Mouse (Mus musculus): ENCODE measurements around the gene Wdr45. TPM values are rescaled to one million over a fixed set of nuclear protein-coding genes. Genes with fewer than 3 reads are reported as not detected.
"Not testable (repeated sequence)": the region's sequence is repeated elsewhere in the genome, so short reads cannot be mapped to it uniquely, and the experiment has no call there.

The Wdr45 gene
- 32.0 and 36.1 TPM in 2 replicates for polyA plus RNA-seq (2015; fragmentation: Nextera tagmentation; extraction: Ambion mirVana)

DNA sequence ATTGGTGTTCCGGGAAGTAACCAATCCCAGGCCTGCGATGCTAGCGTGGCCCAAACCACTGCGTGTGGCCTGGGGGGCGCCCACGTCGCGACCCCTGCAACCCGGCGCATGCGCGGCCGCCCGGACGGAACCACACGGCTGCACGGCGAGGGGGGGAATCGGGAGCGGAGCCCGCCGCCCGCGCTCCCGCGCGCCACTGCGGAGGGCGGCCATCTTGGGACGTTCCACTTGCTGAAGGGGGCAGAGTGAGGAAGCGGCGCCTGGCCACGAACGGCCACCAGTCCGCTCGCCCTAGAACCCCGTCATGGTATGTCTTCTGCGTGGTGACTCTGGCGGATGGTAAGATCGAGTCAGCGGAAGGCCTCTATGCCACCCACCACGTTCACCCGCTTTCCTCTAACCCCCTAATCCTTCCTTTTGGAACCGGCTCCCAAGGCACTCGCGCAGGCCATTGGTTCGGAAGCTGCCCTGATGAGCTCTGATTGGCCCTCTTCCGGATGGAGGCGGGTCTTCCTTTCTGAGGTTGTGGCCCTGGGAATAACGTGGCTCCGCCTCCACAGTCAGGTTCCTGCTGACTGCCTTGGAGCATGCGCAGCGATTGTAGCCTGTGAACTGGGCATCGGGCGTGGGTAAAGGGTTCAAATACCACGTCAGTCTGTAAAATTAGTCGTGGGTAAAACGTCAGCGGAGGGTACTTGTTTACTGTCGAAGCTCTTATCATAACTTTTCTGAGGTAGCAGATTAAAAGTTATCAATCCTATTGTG, at the start of gene Wdr45:
Gene Wdr45, plus strand, starts transcription at position 199 of the 765 bp plus-strand sequence.
- not testable (repeated sequence) for H3K9me3 ChIP-seq, H3K27me3 ChIP-seq, H3K36me3 ChIP-seq, H3K4me1 ChIP-seq, H3K27ac ChIP-seq
- Histone ChIP-seq H3K9ac (peak within 1 kb of the TSS; percentile 51), H3K4me2 (replicated peaks) (peak within 1 kb of the TSS; percentile 58), H3K4me3 (peak within 1 kb of the TSS; percentile 37)
- ATAC-seq (ENCODE audit: low FRiP score, low read depth), result peak; percentile 96
- 22% methylated on average over 43 of the region's 60 CpGs for WGBS

DNA sequence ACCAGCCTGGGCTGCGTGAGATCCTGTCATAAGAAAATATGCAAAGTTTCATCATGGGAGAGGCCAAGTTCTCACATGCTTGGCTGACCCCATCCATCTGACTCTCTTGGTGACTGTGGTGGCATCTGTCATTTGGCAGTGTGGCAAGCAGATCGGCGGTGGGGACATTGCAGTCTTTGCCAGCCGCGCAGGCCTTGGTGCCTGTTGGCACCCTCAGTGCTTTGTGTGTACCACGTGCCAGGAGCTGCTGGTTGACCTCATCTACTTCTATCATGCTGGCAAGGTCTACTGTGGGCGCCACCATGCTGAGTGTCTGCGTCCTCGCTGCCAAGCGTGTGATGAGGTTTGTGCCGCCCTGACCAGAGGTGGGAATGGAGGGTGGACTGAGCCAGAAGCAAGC, 49.3 kb upstream of the Wdr45 start:
- H3K4me3 ChIP-seq, result no peak overlapping the region
- no peaks in the 10 kb centered on the region for H3K9me3 ChIP-seq
- no peaks in the 10 kb centered on the region for H3K4me1 ChIP-seq
- no peak overlapping the region for H3K9ac ChIP-seq
- no peak for ATAC-seq (ENCODE audit: low FRiP score, low read depth)
- H3K36me3 ChIP-seq, result peaks cover 23% of the 10 kb centered on the region
- H3K27ac ChIP-seq, result no peak overlapping the region
- no peaks in the 10 kb centered on the region for H3K27me3 ChIP-seq
- no peak overlapping the region for H3K4me2 ChIP-seq (replicated peaks)
- 94% methylated on average over 11 of the region's 11 CpGs for WGBS

DNA sequence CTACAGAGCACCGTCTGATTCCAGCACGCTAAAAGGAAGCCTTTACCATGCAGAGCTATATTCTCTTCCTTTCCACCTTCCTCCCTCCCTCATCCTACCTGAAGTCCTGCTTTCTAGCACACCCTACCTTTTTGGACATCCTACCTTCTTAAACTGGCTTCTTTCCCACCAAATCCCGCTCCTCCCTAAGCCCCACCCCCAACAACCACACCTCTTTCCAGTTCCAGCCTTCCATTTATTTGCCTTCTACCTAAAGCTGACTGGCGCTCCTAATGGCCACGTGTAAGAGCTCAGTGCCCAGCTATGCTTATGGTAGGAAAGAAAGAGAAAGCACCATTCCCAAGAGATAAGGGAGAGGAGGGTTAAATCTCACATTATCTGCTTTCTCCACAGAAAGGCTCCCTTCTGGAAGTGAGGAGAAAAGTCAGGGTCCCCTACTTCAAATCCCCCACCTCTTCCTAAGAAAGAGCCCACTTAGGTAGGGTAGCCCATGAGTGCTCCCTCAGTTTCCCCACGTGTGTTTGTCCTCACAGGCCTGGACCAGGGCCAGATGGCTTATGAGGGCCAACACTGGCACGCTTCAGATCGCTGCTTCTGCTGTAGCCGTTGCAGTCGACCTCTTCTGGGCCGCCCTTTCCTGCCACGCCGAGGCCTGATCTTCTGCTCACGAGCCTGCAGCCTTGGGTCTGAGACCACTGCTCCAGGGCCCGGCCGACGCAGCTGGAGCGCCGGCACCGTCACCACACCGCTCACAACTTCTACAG, 48.2 kb upstream of the Wdr45 start:
- Histone ChIP-seq H3K4me2 (replicated peaks) (no peak overlapping the region), H3K4me1 (no peaks in the 10 kb centered on the region), H3K9ac (no peak overlapping the region), H3K36me3 (peaks cover 23% of the 10 kb centered on the region), H3K4me3 (no peak overlapping the region), H3K27ac (no peak overlapping the region), H3K27me3 (no peaks in the 10 kb centered on the region), H3K9me3 (no peaks in the 10 kb centered on the region)
- ATAC-seq (ENCODE audit: low FRiP score, low read depth), result no peak
- 74% methylated on average over 21 of the region's 21 CpGs for WGBS

DNA sequence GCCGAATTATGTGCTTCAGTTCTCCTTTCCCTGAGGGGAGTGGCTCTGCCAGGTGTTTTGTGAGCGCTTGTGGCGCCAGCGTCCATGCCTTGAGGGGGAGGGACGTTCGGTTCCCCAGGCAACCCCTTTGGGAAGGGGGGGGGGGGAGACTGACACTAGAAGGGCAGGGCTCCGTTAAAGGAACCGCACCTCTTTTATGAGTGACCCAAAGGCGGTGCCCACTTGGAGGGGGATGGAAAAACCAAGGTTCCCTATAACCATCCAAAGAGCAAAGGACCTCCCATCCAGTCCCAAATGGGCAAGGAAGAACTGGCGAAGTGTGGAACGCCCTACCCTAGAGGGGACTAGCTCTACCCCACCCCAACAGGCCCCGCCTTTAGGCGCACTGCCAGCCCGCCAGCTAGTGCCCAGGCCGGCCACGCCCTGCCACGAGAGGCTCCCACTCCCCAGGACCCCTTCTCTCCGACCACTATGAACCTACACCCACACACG, 43.7 kb upstream of the Wdr45 start:
- peak; percentile 49 for ATAC-seq (ENCODE audit: low FRiP score, low read depth)
- Histone ChIP-seq H3K4me3 (peak overlapping the region; percentile 52), H3K9ac (peak overlapping the region; percentile 66; the same call in 1 of the 2 replicates), H3K9me3 (no peaks in the 10 kb centered on the region), H3K27ac (peak overlapping the region; percentile 55; the same call in 1 of the 2 replicates), H3K27me3 (no peaks in the 10 kb centered on the region), H3K36me3 (peaks cover 19% of the 10 kb centered on the region), H3K4me1 (peaks cover 18% of the 10 kb centered on the region), H3K4me2 (replicated peaks) (peak overlapping the region; percentile 62)
- 22% methylated on average over 15 of the region's 19 CpGs for WGBS

DNA sequence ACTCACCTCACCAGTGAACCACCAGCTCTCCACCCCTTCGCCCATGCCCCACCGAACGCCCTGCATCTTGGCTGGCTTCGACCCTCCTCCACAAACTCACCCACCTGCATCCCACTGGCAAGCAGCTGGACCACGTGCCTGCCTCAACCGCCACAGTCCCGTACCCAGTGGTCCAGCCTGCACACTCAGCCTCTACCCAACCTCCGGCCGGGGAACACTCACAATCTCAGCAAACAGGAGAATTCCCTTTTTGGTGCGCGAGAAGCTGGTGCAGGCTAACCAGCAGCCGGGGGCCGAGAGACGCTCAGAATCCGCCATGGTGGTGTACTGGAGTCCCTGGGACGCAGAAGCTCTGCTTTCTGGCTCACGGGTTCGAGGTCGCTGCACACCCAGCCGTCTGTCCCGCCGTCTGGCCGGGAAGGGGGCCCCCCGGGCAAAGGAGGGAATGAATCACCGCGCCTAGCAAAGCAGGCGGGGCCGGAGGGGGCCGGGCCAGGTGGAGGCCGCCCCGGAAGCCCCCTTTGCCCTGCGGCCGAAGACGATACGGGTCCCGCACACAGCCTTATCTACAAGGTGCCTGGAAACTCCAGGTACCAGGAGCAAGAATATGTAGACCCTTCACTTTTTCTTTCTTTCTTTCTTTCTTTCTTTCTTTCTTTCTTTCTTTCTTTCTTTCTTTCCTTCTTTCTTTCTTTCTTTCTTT, 43.1 kb upstream of the Wdr45 start, which contains the start of gene Plp2:
Gene Plp2, minus strand, starts transcription at position 470 of the 703 bp plus-strand sequence.
- Histone ChIP-seq H3K9me3 (no peaks in the 10 kb centered on the region), H3K27me3 (no peaks in the 10 kb centered on the region), H3K27ac (peak within 1 kb of the TSS; percentile 55; the same call in 1 of the 2 replicates), H3K4me2 (replicated peaks) (peak within 1 kb of the TSS; percentile 62), H3K36me3 (peaks cover 17% of the 10 kb centered on the region), H3K4me1 (peaks cover 18% of the 10 kb centered on the region), H3K9ac (peak within 1 kb of the TSS; percentile 66), H3K4me3 (peak within 1 kb of the TSS; percentile 52)
- peak; percentile 45 for ATAC-seq (ENCODE audit: low FRiP score, low read depth)
- 18% methylated on average over 33 of the region's 36 CpGs for WGBS

DNA sequence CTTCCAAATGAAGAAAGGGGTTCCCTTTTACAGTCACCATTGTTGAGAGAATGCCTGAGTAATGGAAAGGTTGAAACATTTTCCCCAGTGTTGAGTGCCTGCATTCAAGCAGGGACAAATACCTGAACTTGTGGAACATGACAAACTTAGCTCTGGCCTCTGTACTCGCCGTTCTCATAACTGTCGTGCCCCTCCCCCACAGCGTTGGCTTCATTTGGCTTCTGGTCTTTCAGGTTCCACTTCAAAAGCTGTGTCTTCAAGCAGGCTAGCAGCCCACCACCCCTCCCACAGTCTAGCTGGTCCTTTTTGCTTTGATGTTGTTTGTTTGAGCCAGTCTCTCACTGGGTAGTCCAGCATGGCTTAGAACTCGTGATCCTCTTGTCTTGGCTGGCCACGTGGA, 41.4 kb upstream of the Wdr45 start:
- 38% methylated on average over 6 of the region's 6 CpGs for WGBS
- ATAC-seq (ENCODE audit: low FRiP score, low read depth), result no peak
- no peaks in the 10 kb centered on the region for H3K9me3 ChIP-seq
- no peak overlapping the region for H3K9ac ChIP-seq
- H3K27ac ChIP-seq, result no peak overlapping the region
- no peak overlapping the region for H3K4me2 ChIP-seq (replicated peaks)
- H3K36me3 ChIP-seq, result peaks cover 6% of the 10 kb centered on the region; the same call in 1 of the 2 replicates
- H3K4me3 ChIP-seq, result no peak overlapping the region
- no peaks in the 10 kb centered on the region for H3K27me3 ChIP-seq
- peaks cover 18% of the 10 kb centered on the region for H3K4me1 ChIP-seq

DNA sequence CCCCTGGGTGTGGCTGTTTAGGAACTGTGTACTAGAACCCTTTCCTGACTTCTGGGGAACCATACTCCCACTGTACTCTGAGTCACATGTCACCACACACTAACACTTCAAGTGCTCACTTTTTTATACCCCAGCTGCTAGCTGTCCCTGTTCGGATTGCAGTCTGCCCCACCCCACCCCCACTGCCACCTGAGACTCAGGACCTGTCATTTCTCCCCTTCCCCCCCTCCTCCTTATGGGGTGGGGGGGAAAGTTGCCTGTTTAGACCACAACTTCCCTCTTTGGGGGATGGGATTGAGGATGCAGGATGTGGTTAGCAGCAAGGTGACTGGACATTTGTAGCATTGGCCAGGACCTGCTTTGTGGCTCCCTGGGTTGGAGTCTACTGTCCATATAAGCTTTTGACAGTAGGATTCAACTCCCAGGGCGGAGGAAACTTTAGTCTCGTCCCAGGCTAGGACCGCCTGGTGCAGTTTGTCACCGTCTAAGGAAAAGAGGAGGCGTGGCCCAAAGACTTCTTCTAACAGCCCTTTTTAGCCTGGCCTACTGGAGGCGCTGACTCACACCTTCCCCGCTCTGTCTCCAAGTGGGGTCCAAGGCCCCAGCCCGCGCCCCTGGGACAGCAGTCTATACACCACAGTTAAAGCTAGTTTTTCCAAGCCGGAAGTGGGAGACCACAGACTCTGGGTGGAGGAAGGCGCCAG, 40.4 kb upstream of the Wdr45 start:
- no peaks in the 10 kb centered on the region for H3K27me3 ChIP-seq
- WGBS, result 23% methylated on average over 12 of the region's 12 CpGs
- no peak overlapping the region for H3K9ac ChIP-seq
- H3K27ac ChIP-seq, result peak overlapping the region; percentile 70; the same call in 1 of the 2 replicates
- no peaks in the 10 kb centered on the region for H3K9me3 ChIP-seq
- ATAC-seq (ENCODE audit: low FRiP score, low read depth), result peak; percentile 1; the same call in 1 of the 2 replicates
- peak overlapping the region; percentile 29; the same call in 1 of the 2 replicates for H3K4me3 ChIP-seq
- H3K4me2 ChIP-seq (replicated peaks), result peak overlapping the region; percentile 57
- peaks cover 18% of the 10 kb centered on the region for H3K4me1 ChIP-seq
- peaks cover 5% of the 10 kb centered on the region; the same call in 1 of the 2 replicates for H3K36me3 ChIP-seq

DNA sequence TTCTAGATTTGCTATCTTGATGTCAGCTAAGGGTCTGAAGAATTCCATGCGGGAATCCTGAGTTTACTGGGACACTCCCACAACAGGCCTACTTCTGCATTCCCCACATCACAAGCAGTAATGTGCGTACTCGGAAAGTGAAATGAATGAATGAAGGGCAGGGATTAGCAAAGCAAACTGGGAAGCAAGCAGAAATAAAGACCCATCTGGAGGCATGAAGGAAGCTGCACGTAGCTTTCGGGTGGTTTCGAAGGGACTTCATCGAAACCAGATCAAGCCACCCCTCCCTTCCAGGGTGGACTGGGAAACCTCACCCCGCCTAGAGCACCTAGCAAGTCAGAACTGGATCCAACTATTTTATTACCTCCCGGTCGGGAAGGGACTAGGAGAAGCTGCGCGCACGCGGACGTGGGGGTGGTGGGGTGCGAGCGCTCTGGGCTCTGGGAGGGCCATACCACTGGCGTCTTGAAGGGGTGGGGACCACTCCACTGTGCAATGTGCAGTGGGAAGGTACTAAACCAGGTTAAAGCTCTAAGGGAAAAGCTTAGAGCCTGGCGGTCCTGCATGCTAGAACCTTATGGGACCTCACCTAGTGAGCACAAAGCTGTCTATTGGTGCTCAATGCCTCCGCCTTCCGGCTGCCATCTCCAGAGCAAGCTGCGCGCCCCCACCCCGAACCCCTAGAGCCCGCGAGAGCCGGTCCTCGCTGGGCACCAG, 39.7 kb upstream of the Wdr45 start:
- H3K4me2 ChIP-seq (replicated peaks), result peak overlapping the region; percentile 57
- no peaks in the 10 kb centered on the region for H3K36me3 ChIP-seq
- WGBS, result 31% methylated on average over 28 of the region's 28 CpGs
- H3K27ac ChIP-seq, result peak overlapping the region; percentile 70
- no peaks in the 10 kb centered on the region for H3K27me3 ChIP-seq
- H3K9me3 ChIP-seq, result no peaks in the 10 kb centered on the region
- H3K9ac ChIP-seq, result 0 out of 2 replicates have a peak overlapping the region, but pooled peaks have one; percentile 2
- peak overlapping the region; percentile 29 for H3K4me3 ChIP-seq
- peak; percentile 16; the same call in 1 of the 2 replicates for ATAC-seq (ENCODE audit: low FRiP score, low read depth)
- H3K4me1 ChIP-seq, result peaks cover 18% of the 10 kb centered on the region

DNA sequence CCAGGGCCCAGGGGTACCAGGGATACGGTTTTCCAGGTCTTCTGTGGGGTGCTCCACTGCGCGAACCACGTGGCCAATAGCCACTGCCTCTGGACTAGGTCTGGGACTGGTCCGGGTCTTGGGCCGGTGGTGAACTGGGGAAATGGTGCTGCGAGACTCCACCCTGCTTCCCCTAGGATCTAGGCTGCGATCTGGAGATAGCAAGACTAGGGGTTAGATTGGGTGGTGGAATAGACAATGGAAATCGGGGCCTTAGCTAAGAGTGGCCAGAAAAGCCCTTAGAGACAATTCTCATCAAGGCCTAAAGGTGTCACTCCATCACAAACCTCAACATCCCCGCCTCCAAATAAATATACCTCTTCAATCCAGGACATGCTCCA, 39.1 kb upstream of the Wdr45 start:
- ATAC-seq (ENCODE audit: low FRiP score, low read depth), result 0 out of 2 replicates have a peak, but pooled peaks have one; percentile 2
- Histone ChIP-seq H3K27me3 (no peaks in the 10 kb centered on the region), H3K9me3 (no peaks in the 10 kb centered on the region), H3K4me3 (peak overlapping the region; percentile 29), H3K4me1 (peaks cover 18% of the 10 kb centered on the region), H3K4me2 (replicated peaks) (peak overlapping the region; percentile 57), H3K27ac (peak overlapping the region; percentile 70), H3K9ac (no peak overlapping the region), H3K36me3 (no peaks in the 10 kb centered on the region)
- WGBS, result 33% methylated on average over 10 of the region's 10 CpGs

DNA sequence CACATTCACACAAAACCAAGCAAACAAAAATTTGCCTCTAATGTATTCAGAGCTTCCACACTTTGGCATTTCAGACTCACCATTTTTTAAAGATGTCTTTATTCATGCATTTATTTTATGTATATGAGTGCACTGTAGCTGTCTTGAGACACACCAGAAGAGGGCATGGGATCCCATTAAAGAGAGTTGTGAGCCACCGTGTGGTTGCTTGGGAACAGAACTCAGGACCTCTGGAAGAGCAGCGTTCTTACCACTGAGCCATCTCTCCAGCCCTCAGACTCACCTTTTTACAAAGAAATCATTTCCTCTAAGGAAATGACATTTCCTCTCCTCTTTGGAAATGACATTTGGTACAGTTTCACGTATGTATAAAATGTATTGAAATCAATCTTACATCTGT, 35.1 kb upstream of the Wdr45 start:
- no peaks in the 10 kb centered on the region for H3K9me3 ChIP-seq
- ATAC-seq (ENCODE audit: low FRiP score, low read depth), result no peak
- H3K4me2 ChIP-seq (replicated peaks), result no peak overlapping the region
- H3K27me3 ChIP-seq, result no peaks in the 10 kb centered on the region
- H3K36me3 ChIP-seq, result no peaks in the 10 kb centered on the region
- no peak overlapping the region for H3K4me3 ChIP-seq
- peaks cover 4% of the 10 kb centered on the region for H3K4me1 ChIP-seq
- H3K9ac ChIP-seq, result no peak overlapping the region
- 37% methylated on average over 3 of the region's 3 CpGs for WGBS
- H3K27ac ChIP-seq, result no peak overlapping the region
